Mouse (Mus musculus): ENCODE measurements around the gene Hspbap1. TPM values are rescaled to one million over a fixed set of nuclear protein-coding genes. Genes with fewer than 3 reads are reported as not detected.

Gene Hspbap1
- polyA plus RNA-seq, 1 experiment from 2014 or later, result 23.1 TPM

- no peaks in the 10 kb centered on the region for H3K4me1 ChIP-seq
- ATAC-seq (ENCODE audit: insufficient number of reproducible peaks, insufficient read depth, low FRiP score, low TSS enrichment), result no peak
- H3K27ac ChIP-seq, result no peak overlapping the region
- 87% methylated on average over 4 of the region's 4 CpGs for WGBS
- H3K9ac ChIP-seq, result no peak overlapping the region
- 0 out of 2 replicates have a peak, but pooled peaks cover 3% of the 10 kb centered on the region for H3K36me3 ChIP-seq
- H3K27me3 ChIP-seq, result no peaks in the 10 kb centered on the region
- no peak overlapping the region for H3K4me3 ChIP-seq
- H3K4me2 ChIP-seq (replicated peaks), result no peak overlapping the region
- H3K9me3 ChIP-seq, result no peaks in the 10 kb centered on the region
Measured at GRCm38 (mm10) chr16:35807663-35807992, 37.5 kb downstream of the Hspbap1 start.

GRCm38 (mm10) chr16:35808838-35809237 lies 38.7 kb downstream of the Hspbap1 start:
- H3K27me3 ChIP-seq, result no peaks in the 10 kb centered on the region
- H3K4me2 ChIP-seq (replicated peaks), result no peak overlapping the region
- no peak for ATAC-seq (ENCODE audit: insufficient number of reproducible peaks, insufficient read depth, low FRiP score, low TSS enrichment)
- 94% methylated on average over 2 of the region's 2 CpGs for WGBS
- H3K9me3 ChIP-seq, result no peaks in the 10 kb centered on the region
- H3K36me3 ChIP-seq, result no peaks in the 10 kb centered on the region
- no peaks in the 10 kb centered on the region for H3K4me1 ChIP-seq
- H3K4me3 ChIP-seq, result no peak overlapping the region
- H3K9ac ChIP-seq, result no peak overlapping the region
- no peak overlapping the region for H3K27ac ChIP-seq

GRCm38 (mm10) chr16:35813119-35813518 lies 42.9 kb downstream of the Hspbap1 start:
- no peak for ATAC-seq (ENCODE audit: insufficient number of reproducible peaks, insufficient read depth, low FRiP score, low TSS enrichment)
- Histone ChIP-seq H3K27me3 (no peaks in the 10 kb centered on the region), H3K9ac (no peak overlapping the region), H3K4me2 (replicated peaks) (no peak overlapping the region), H3K4me1 (no peaks in the 10 kb centered on the region), H3K9me3 (no peaks in the 10 kb centered on the region), H3K4me3 (no peak overlapping the region), H3K27ac (no peak overlapping the region), H3K36me3 (no peaks in the 10 kb centered on the region; the same call in 1 of the 2 replicates)
- 86% methylated on average over 3 of the region's 3 CpGs for WGBS

GRCm38 (mm10) chr16:35817255-35818089 lies 47.3 kb downstream of the Hspbap1 start:
- H3K4me1 ChIP-seq, result no peaks in the 10 kb centered on the region
- H3K27me3 ChIP-seq, result no peaks in the 10 kb centered on the region
- 0 out of 2 replicates have a peak, but pooled peaks have one; percentile 64 for ATAC-seq (ENCODE audit: insufficient number of reproducible peaks, insufficient read depth, low FRiP score, low TSS enrichment)
- peaks cover 16% of the 10 kb centered on the region for H3K36me3 ChIP-seq
- WGBS, result 41% methylated on average over 13 of the region's 13 CpGs
- H3K4me2 ChIP-seq (replicated peaks), result no peak overlapping the region
- no peaks in the 10 kb centered on the region for H3K9me3 ChIP-seq
- H3K4me3 ChIP-seq, result no peak overlapping the region
- no peak overlapping the region for H3K27ac ChIP-seq
- no peak overlapping the region for H3K9ac ChIP-seq

GRCm38 (mm10) chr16:35829999-35830398 lies 59.8 kb downstream of the Hspbap1 start:
- WGBS, result 28% methylated on average over 7 of the region's 7 CpGs
- Histone ChIP-seq H3K4me1 (no peaks in the 10 kb centered on the region), H3K4me2 (replicated peaks) (no peak overlapping the region), H3K9ac (no peak overlapping the region), H3K27me3 (no peaks in the 10 kb centered on the region), H3K36me3 (peaks cover 20% of the 10 kb centered on the region), H3K4me3 (no peak overlapping the region), H3K27ac (no peak overlapping the region), H3K9me3 (no peaks in the 10 kb centered on the region)
- no peak for ATAC-seq (ENCODE audit: insufficient number of reproducible peaks, insufficient read depth, low FRiP score, low TSS enrichment)

GRCm38 (mm10) chr16:35832926-35833325 lies 62.8 kb downstream of the Hspbap1 start:
- Histone ChIP-seq H3K9me3 (no peaks in the 10 kb centered on the region), H3K27me3 (no peaks in the 10 kb centered on the region), H3K4me3 (no peak overlapping the region), H3K4me2 (replicated peaks) (no peak overlapping the region), H3K9ac (no peak overlapping the region), H3K4me1 (no peaks in the 10 kb centered on the region), H3K27ac (no peak overlapping the region), H3K36me3 (peaks cover under 1% of the 10 kb centered on the region; the same call in 1 of the 2 replicates)
- no peak for ATAC-seq (ENCODE audit: insufficient number of reproducible peaks, insufficient read depth, low FRiP score, low TSS enrichment)
- 80% methylated on average over 3 of the region's 3 CpGs for WGBS

- Histone ChIP-seq H3K36me3 (no peaks in the 10 kb centered on the region), H3K9ac (no peak overlapping the region), H3K27me3 (no peaks in the 10 kb centered on the region), H3K4me1 (no peaks in the 10 kb centered on the region), H3K9me3 (no peaks in the 10 kb centered on the region), H3K4me3 (no peak overlapping the region), H3K27ac (no peak overlapping the region), H3K4me2 (replicated peaks) (no peak overlapping the region)
- 91% methylated on average over 8 of the region's 8 CpGs for WGBS
- ATAC-seq (ENCODE audit: insufficient number of reproducible peaks, insufficient read depth, low FRiP score, low TSS enrichment), result no peak
Measured at GRCm38 (mm10) chr16:35834653-35835052, 64.5 kb downstream of the Hspbap1 start.

GRCm38 (mm10) chr16:35839680-35840079 lies 69.5 kb downstream of the Hspbap1 start:
- H3K4me2 ChIP-seq (replicated peaks), result no peak overlapping the region
- no peaks in the 10 kb centered on the region for H3K9me3 ChIP-seq
- no peaks in the 10 kb centered on the region for H3K27me3 ChIP-seq
- no peak overlapping the region for H3K27ac ChIP-seq
- 10% methylated on average over 1 of the region's 1 CpGs for WGBS
- H3K9ac ChIP-seq, result no peak overlapping the region
- no peak overlapping the region for H3K4me3 ChIP-seq
- no peak for ATAC-seq (ENCODE audit: insufficient number of reproducible peaks, insufficient read depth, low FRiP score, low TSS enrichment)
- H3K4me1 ChIP-seq, result no peaks in the 10 kb centered on the region
- H3K36me3 ChIP-seq, result no peaks in the 10 kb centered on the region

- H3K36me3 ChIP-seq, result no peaks in the 10 kb centered on the region
- H3K4me2 ChIP-seq (replicated peaks), result no peak overlapping the region
- no peaks in the 10 kb centered on the region for H3K4me1 ChIP-seq
- no peak overlapping the region for H3K9ac ChIP-seq
- no peak for ATAC-seq (ENCODE audit: insufficient number of reproducible peaks, insufficient read depth, low FRiP score, low TSS enrichment)
- H3K9me3 ChIP-seq, result no peaks in the 10 kb centered on the region
- H3K27me3 ChIP-seq, result no peaks in the 10 kb centered on the region
- no peak overlapping the region for H3K27ac ChIP-seq
- H3K4me3 ChIP-seq, result no peak overlapping the region
Measured at GRCm38 (mm10) chr16:35847138-35847537, 77.0 kb downstream of the Hspbap1 start.

- Histone ChIP-seq H3K36me3 (no peaks in the 10 kb centered on the region), H3K9ac (no peak overlapping the region), H3K27me3 (no peaks in the 10 kb centered on the region), H3K9me3 (no peaks in the 10 kb centered on the region), H3K27ac (no peak overlapping the region), H3K4me3 (no peak overlapping the region), H3K4me1 (no peaks in the 10 kb centered on the region), H3K4me2 (replicated peaks) (no peak overlapping the region)
- WGBS, result 79% methylated on average over 4 of the region's 4 CpGs
- ATAC-seq (ENCODE audit: insufficient number of reproducible peaks, insufficient read depth, low FRiP score, low TSS enrichment), result no peak
Measured at GRCm38 (mm10) chr16:35855846-35856245, 85.7 kb downstream of the Hspbap1 start.

- ATAC-seq (ENCODE audit: insufficient number of reproducible peaks, insufficient read depth, low FRiP score, low TSS enrichment), result no peak
Measured at GRCm38 (mm10) chr16:35856766-35857165, 86.6 kb downstream of the Hspbap1 start.

GRCm38 (mm10) chr16:35860236-35860635 lies 90.1 kb downstream of the Hspbap1 start:
- Histone ChIP-seq H3K27ac (no peak overlapping the region), H3K27me3 (no peaks in the 10 kb centered on the region), H3K4me3 (no peak overlapping the region), H3K4me1 (no peaks in the 10 kb centered on the region), H3K9me3 (no peaks in the 10 kb centered on the region), H3K4me2 (replicated peaks) (no peak overlapping the region), H3K36me3 (no peaks in the 10 kb centered on the region), H3K9ac (no peak overlapping the region)
- no peak for ATAC-seq (ENCODE audit: insufficient number of reproducible peaks, insufficient read depth, low FRiP score, low TSS enrichment)
- 78% methylated on average over 16 of the region's 16 CpGs for WGBS

More at GRCm38 (mm10) chr16:35856766-35857165, 86.6 kb downstream of the Hspbap1 start:
- Histone ChIP-seq H3K4me2 (replicated peaks) (no peak overlapping the region), H3K9me3 (no peaks in the 10 kb centered on the region), H3K27me3 (no peaks in the 10 kb centered on the region), H3K4me1 (no peaks in the 10 kb centered on the region), H3K36me3 (no peaks in the 10 kb centered on the region), H3K27ac (no peak overlapping the region), H3K4me3 (no peak overlapping the region), H3K9ac (no peak overlapping the region)
- WGBS, result 92% methylated on average over 18 of the region's 18 CpGs

Data from embryonic facial prominence, embryonic 12.5 days (tissue).